Mouse (Mus musculus) limb, embryonic 14.5 days (tissue): ENCODE measurements around the gene Klhdc3. TPM values are rescaled to one million over a fixed set of nuclear protein-coding genes. Genes with fewer than 3 reads are reported as not detected.
A peak's percentile ranks its signal among the peaks of the same experiment; 100 is the strongest.

ENCODE experiments used
- ATAC-seq: fragments of 200-750 bp; cut with Nextera tagmentation; 2 replicates; pipeline ENCODE4 v1.8.0; 2017; ENCODE audit warnings: low read depth, moderate number of reproducible peaks, moderate TSS enrichment; ENCODE audit not compliant: low FRiP score
- DNase-seq: peaks from one replicate; pipeline ENCODE4 v3.0.0-alpha.2; 2015; ENCODE audit warnings: low spot score
- H3K27ac ChIP-seq: fragments of 300-500 bp; sonication (generic); replicated peaks from 2 replicates; pipeline ENCODE4 v1.5.1; 2014; ENCODE audit warnings: low read depth, mild to moderate bottlenecking, low read length, moderate library complexity, mixed read lengths
- H3K27me3 ChIP-seq: fragments of 300-500 bp; sonication (generic); 2 replicates; pipeline ENCODE4 v1.6.1; 2014; ENCODE audit warnings: low read length, mixed read lengths; ENCODE audit not compliant: control insufficient read depth, insufficient read depth
- H3K36me3 ChIP-seq: fragments of 300-500 bp; sonication (generic); 2 replicates; pipeline ENCODE4 v1.6.1; 2014; ENCODE audit warnings: mild to moderate bottlenecking, low read length, moderate library complexity, mixed read lengths; ENCODE audit not compliant: control insufficient read depth, insufficient read depth
- H3K4me1 ChIP-seq: fragments of 300-500 bp; sonication (generic); 2 replicates; pipeline ENCODE4 v1.6.1; 2014; ENCODE audit warnings: antibody characterized with exemption, low read length, mixed read lengths; ENCODE audit not compliant: control insufficient read depth, insufficient read depth
- H3K4me2 ChIP-seq: fragments of 300-500 bp; sonication (generic); replicated peaks from 2 replicates; pipeline ENCODE4 v1.6.1; 2014; ENCODE audit warnings: low read depth, mild to moderate bottlenecking, low read length, moderate library complexity; ENCODE audit not compliant: severe bottlenecking
- H3K4me3 ChIP-seq: fragments of 300-500 bp; sonication (generic); replicated peaks from 2 replicates; pipeline ENCODE4 v1.5.1; 2014; ENCODE audit warnings: low read length
- H3K9ac ChIP-seq: fragments of 300-500 bp; sonication (generic); 2 replicates; pipeline ENCODE4 v1.6.1; 2014; ENCODE audit warnings: mild to moderate bottlenecking, low read depth, low read length, moderate library complexity; ENCODE audit not compliant: severe bottlenecking
- H3K9me3 ChIP-seq: fragments of 300-500 bp; sonication (generic); 2 replicates; pipeline ENCODE4 v1.6.1; 2016; ENCODE audit warnings: low read length; ENCODE audit not compliant: control insufficient read depth
- POLR2A ChIP-seq: fragments of 200-500 bp; IDR thresholded peaks from 2 replicates; pipeline ENCODE4 v1.8.0; 2012; ENCODE audit warnings: inconsistent platforms, mild to moderate bottlenecking, moderate library complexity, borderline replicate concordance; ENCODE audit not compliant: insufficient read depth, insufficient read length; ENCODE audit errors: extremely low read depth
- WGBS: fragments of 180-500 bp; shearing (Covaris S2); extraction: QIAGEN DNeasy Blood & Tissue Kit; methylation state at CpG from one replicate; pipeline ENCODE4 v1.1.7; 2014; 5-methylcytosine and 5-hydroxymethylcytosine counted together
- polyA plus RNA-seq, 2 experiments: library from polyadenylated mRNA; depleted of rRNA in 1 of 2; stranded (reverse) in 1 of 2; unstranded in 1 of 2; fragments of >200 nt; fragmentation: Nextera tagmentation in 1 of 2; extraction: Ambion mirVana in 1 of 2; gene quantifications; 2 replicates each; pipeline versions ENCODE4 v1.2.1 to v1.2.3; 2012 to 2014

The Klhdc3 gene
- polyA plus RNA-seq, 2 experiments: 122 to 137 TPM

DNA sequence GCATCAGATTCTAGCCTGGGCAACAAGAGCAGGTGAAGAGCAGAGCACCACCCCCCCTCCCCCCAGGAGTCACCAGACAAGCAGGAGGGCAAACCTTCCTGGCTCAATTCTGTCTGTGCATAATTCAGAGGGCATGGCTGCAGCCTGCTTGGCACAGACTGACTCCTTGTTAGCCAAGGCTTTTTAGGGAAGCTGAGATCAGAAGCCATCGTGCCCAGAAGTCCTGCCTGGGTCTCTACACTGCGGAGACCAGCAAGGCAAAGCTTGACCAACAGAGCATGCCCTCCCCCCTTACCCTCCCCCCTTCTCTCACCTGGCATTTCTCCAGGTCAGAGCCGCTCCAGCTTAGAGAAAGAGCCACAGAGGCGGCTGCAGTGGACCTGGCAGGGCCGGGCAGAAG is 18.0 kb downstream of the Klhdc3 start:
- Histone ChIP-seq H3K9me3 (no peaks in the 10 kb centered on the region), H3K4me2 (no peak overlapping the region), H3K27me3 (no peaks in the 10 kb centered on the region), H3K4me1 (no peaks in the 10 kb centered on the region), H3K4me3 (no peak overlapping the region), H3K36me3 (peaks cover 95% of the 10 kb centered on the region), H3K27ac (no peak overlapping the region), H3K9ac (no peak overlapping the region)
- TF ChIP-seq POLR2A: no peak
- WGBS: 85% methylated on average over 5 of the region's 5 CpGs
- DNase-seq: no peak
- no peak for ATAC-seq

GRCm38 (mm10) chr17:46661981-46662380 is 18.7 kb downstream of the Klhdc3 start:
- H3K4me2 ChIP-seq: no peak overlapping the region
- no peak overlapping the region for H3K27ac ChIP-seq
- H3K4me3 ChIP-seq: no peak overlapping the region
- DNase-seq (no peak), ATAC-seq (no peak)
- no peak overlapping the region for H3K9ac ChIP-seq
- no peak for TF ChIP-seq POLR2A
- 84% methylated on average over 12 of the region's 12 CpGs for WGBS
- H3K9me3 ChIP-seq: no peaks in the 10 kb centered on the region
- no peaks in the 10 kb centered on the region for H3K4me1 ChIP-seq
- H3K36me3 ChIP-seq: peaks cover 96% of the 10 kb centered on the region
- no peaks in the 10 kb centered on the region for H3K27me3 ChIP-seq

- H3K9me3 ChIP-seq: no peaks in the 10 kb centered on the region
- no peak for TF ChIP-seq POLR2A
- no peaks in the 10 kb centered on the region for H3K4me1 ChIP-seq
- H3K4me3 ChIP-seq: no peak overlapping the region
- peaks cover 96% of the 10 kb centered on the region for H3K36me3 ChIP-seq
- no peak for ATAC-seq
- 86% methylated on average over 9 of the region's 9 CpGs for WGBS
- H3K4me2 ChIP-seq: no peak overlapping the region
- DNase-seq: no peak
- no peak overlapping the region for H3K9ac ChIP-seq
- no peak overlapping the region for H3K27ac ChIP-seq
- no peaks in the 10 kb centered on the region for H3K27me3 ChIP-seq
Measured at GRCm38 (mm10) chr17:46661351-46661750, 19.4 kb downstream of the Klhdc3 start.

DNA sequence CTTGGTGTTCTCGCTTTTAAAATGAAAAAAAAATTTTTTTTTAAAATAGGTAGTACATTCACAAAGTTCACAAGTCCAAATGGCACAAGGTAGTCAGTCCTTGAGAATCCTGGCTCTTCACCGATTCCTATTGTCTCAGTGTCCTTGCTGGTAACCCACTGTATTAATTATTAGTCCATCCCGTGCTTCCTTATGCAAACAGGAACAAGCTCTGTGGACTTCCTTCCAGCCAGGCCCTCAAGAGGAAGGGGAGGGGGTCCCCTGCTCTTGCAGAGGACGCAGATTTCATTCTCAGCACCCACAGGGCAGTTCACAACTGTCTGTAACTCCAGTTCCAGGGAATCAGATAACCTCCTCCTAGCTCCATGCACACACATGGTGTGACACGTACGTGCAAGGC is 24.7 kb downstream of the Klhdc3 start:
- 71% methylated on average over 6 of the region's 6 CpGs for WGBS
- H3K4me3 ChIP-seq: no peak overlapping the region
- H3K36me3 ChIP-seq: peaks cover 92% of the 10 kb centered on the region
- DNase-seq: no peak
- H3K9ac ChIP-seq: no peak overlapping the region
- no peak overlapping the region for H3K4me2 ChIP-seq
- H3K27me3 ChIP-seq: no peaks in the 10 kb centered on the region
- TF ChIP-seq POLR2A: no peak
- H3K27ac ChIP-seq: no peak overlapping the region
- H3K9me3 ChIP-seq: no peaks in the 10 kb centered on the region; the same call in 1 of the 2 replicates
- H3K4me1 ChIP-seq: peaks cover 15% of the 10 kb centered on the region
- no peak for ATAC-seq

- no peak for TF ChIP-seq POLR2A
- H3K36me3 ChIP-seq: peaks cover 67% of the 10 kb centered on the region
- peaks cover 20% of the 10 kb centered on the region for H3K4me1 ChIP-seq
- ATAC-seq (no peak), DNase-seq (no peak)
- no peaks in the 10 kb centered on the region for H3K27me3 ChIP-seq
- no peak overlapping the region for H3K27ac ChIP-seq
- peak overlapping the region; percentile 76 for H3K4me3 ChIP-seq
- no peaks in the 10 kb centered on the region; the same call in 1 of the 2 replicates for H3K9me3 ChIP-seq
- WGBS: 73% methylated on average over 20 of the region's 20 CpGs
- H3K9ac ChIP-seq: peak overlapping the region; percentile 92
- H3K4me2 ChIP-seq: peak overlapping the region; percentile 63
Measured at GRCm38 (mm10) chr17:46651755-46652547, 28.8 kb downstream of the Klhdc3 start.
